Mouse (Mus musculus) kidney, adult 2 months (tissue): ENCODE data around the gene Srgap2.

Experiments
- CTCF ChIP-seq: fragments of 200-500 bp; conservative IDR thresholded peaks from 2 replicates; pipeline ENCODE4 v1.5.1; 2011; ENCODE audit warnings: low read depth, mild to moderate bottlenecking, control low read depth, low read length, moderate library complexity, mixed read lengths; ENCODE audit not compliant: insufficient read depth, insufficient read length
- POLR2A ChIP-seq: fragments of 200-500 bp; IDR thresholded peaks from one replicate; pipeline ENCODE4 v1.6.1; 2011; ENCODE audit warnings: low read depth, low read length, control low read depth

GRCm38 (mm10) chr1:131345422-131346419 is 181.4 kb downstream of the Srgap2 start:
- TF ChIP-seq POLR2A (no peak), CTCF (no peak)
